Mouse (Mus musculus) heart, adult 2 months (tissue): ENCODE measurements at regions not wholly inside any gene's neighbourhood (a gene's known extent, or its start where the extent isn't known, plus 50 kb on each side); places are given as distances from the start of the nearest gene placed in this dataset.

Experiments used
- CTCF ChIP-seq: fragments of 200-600 bp; IDR thresholded peaks from 2 replicates; pipeline ENCODE4 v1.8.1; 2022; ENCODE audit warnings: antibody characterized with exemption, mild to moderate bottlenecking, moderate library complexity
- POLR2A ChIP-seq: fragments of 200-500 bp; IDR thresholded peaks from 2 replicates; pipeline ENCODE4 v1.6.1; 2011; ENCODE audit warnings: mild to moderate bottlenecking, low read depth, low read length, control low read depth; ENCODE audit not compliant: insufficient read depth

DNA sequence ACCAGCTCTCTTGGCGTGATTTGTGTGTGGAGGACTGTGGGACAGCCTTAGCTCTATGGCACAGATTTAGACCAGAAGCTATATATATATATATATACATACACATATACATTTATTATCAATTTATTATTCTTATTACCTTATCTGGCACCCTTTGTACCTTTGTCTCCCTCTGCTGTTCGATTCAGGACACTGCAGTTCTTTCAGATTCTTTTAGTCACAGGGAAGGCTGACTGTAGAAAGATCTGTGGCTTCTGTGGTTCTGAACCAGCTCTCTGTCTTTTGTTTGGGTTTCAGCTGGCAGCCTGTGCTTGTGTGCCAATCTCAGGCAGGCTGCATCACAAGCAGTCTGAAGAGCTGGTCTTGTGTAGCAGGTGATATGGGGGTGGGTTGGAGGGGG, 184.6 kb upstream of the Agtr1b start:
- TF ChIP-seq POLR2A, result no peak
- TF ChIP-seq CTCF, result peak; percentile 52
